Mouse (Mus musculus): Measurements from ENCODE around the gene D11Wsu47e. TPM values are rescaled to one million over a fixed set of nuclear protein-coding genes. Genes with fewer than 3 reads are reported as not detected.

The D11Wsu47e gene
- 7.3 TPM for polyA plus RNA-seq (2014; fragmentation: Illumina TruSeq; extraction: RNeasy Lipid Tissue Mini Kit (QIAGEN cat#74804); ENCODE audit: low read depth, low replicate concordance)

DNA sequence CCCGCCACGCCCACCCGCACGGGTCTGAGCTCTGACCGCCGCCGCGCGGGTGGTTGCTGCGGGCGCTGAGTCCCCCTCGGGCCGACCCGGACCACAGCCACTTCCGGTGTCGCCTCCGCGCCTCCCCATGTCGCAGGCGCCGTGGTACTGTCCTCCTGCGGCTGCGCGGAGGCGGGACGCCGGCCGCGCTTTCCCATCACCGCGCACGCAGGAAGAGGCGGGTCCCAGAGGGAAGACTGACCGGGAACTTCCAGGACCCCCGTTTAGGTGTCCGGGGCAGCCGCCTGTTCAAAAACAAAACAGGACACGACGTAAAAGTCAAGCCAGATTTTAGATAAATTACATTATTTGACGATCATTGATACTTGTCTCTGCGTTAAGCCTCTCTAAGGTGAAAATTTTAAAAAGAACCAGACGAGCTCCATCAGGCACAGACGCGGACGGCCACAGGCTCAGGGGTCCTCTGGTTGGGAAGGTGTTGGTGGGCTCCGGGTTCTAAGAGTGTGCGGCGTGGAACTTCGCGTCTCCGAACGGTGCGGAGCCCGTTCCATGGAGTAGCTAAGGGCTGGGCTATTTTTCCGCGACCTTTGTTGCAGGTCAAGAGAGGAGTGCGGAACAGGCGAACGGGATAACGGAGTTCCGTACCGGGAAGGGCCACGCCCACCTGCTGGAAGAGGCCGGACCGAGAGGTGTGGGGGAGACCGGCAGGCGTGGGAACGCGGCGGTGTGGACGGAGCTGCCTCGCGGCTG, at the start of gene D11Wsu47e, which contains the start of gene Fam104a:
D11Wsu47e (plus strand) TSS at position 456 of the 750 bp plus-strand sequence.
Fam104a (minus strand) TSS at position 199 of the 750 bp plus-strand sequence.

DNA sequence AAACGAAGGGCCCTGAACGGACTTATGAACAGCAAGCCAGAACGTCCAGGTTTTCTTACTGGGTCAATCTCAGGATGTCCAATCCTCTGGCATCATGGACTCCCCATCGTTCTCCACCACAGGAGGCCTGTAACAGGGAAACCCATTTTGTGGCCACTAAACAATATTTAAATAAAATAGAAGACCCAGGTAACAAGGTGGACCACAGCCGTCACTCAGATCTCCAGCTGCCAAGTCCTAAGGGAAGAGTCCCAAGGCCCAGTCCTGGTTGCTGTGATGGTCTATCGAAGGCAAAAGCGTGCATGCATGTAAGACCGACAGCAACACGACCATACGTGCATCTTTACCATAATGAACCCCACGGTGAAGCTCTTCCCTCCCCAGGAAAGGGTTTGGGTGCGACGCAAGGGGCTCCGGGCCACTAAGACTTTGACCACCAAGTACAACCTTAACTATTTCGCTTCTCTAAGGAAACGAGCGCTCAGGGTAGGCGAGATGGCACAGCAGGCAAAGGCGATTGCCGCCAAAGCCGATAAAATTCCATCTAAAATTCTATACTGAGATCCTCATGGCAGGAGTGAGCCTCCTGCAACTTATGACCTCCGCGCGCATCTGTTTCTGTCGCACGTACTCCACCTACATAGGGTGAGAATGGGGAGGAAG, 35.4 kb upstream of the D11Wsu47e start, which contains the start of gene Cog1:
Cog1 (plus strand) TSS at position 480 of the 663 bp plus-strand sequence.

DNA sequence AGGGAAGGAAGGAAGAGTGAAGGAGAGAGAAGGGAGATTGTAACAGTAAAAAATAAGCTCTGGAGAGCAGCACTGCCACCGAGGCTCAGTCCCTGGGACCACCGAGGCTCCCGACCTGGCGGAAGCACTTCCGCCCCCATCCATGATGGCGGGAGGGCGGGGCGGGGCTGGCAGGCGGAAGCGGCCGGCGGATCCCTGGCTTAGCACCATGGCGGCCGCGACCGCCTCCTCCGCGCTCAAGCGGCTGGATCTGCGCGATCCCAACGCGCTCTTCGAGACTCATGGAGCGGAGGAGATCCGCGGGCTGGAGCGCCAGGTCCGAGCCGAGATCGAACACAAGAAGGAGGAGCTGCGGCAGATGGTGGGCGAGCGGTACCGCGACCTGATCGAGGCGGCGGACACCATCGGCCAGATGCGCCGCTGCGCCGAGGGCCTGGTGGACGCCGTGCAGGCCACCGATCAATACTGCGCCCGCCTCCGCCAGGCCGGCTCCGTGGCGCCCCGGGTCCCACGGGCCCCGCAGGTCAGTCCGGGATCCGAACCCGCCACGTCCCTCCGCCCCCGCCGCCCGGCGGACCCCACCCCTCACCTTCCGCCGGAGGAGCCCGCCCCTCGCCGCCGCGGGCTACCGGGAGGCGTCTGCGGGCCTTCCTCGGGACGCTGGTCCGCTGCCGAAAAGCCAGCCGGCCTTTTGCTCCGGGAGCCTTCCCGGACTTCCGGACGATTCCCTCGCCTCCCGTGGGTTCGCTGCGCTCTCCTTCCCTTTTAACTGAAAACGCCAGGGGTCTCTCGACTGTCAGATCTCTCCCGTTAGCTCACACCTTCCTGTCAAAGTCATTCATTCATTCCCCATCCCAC, 34.6 kb upstream of the D11Wsu47e start, which contains the start of gene Slc39a11:
Slc39a11 (minus strand) TSS at position 727 of the 858 bp plus-strand sequence.

DNA sequence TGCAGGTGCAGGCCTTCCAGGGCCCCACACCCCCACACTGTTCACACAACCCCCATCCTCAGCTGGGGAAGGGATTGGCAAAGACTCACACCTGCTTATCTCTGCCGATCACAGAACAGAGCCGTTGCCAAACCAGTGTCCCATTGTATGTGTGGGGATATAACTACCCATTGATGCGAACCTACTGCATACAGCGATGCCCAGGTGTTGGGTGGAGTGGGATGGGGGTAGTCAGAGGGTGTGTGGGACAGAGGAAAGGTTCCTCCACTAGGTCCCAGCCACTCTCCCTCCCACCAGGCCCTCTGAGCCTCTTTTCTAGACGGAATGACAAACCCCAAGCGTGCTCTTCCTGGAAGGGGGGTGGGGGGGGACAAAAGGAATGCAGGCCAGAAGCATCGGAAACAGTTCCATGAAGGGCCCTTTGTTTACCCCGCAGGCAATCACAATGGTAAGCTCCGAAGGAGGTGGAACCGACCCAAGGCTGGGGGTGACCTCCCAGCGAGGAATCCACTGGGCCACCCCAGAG, 25.6 kb downstream of the D11Wsu47e start, which contains the start of gene Cpsf4l:
Cpsf4l (minus strand) TSS at position 287 of the 526 bp plus-strand sequence.

Other genes starting within 250 kb of the D11Wsu47e start
- gene Sstr2, start 65.1 kb upstream of the D11Wsu47e start, polyA plus RNA-seq (2014; fragmentation: Illumina TruSeq; extraction: RNeasy Lipid Tissue Mini Kit (QIAGEN cat#74804); ENCODE audit: low read depth, low replicate concordance) = 0.87 TPM
- 2.9 TPM for gene Cog1, start 35.2 kb upstream of the D11Wsu47e start, polyA plus RNA-seq (2014; fragmentation: Illumina TruSeq; extraction: RNeasy Lipid Tissue Mini Kit (QIAGEN cat#74804); ENCODE audit: low read depth, low replicate concordance)
- 11.0 TPM for gene Slc39a11, start 34.3 kb upstream of the D11Wsu47e start, polyA plus RNA-seq (2014; fragmentation: Illumina TruSeq; extraction: RNeasy Lipid Tissue Mini Kit (QIAGEN cat#74804); ENCODE audit: low read depth, low replicate concordance)
- 18.1 TPM for gene Fam104a, start 257 bp upstream of the D11Wsu47e start, polyA plus RNA-seq (2014; fragmentation: Illumina TruSeq; extraction: RNeasy Lipid Tissue Mini Kit (QIAGEN cat#74804); ENCODE audit: low read depth, low replicate concordance)
- not detected for gene Cpsf4l, start 25.6 kb downstream of the D11Wsu47e start, polyA plus RNA-seq (2014; fragmentation: Illumina TruSeq; extraction: RNeasy Lipid Tissue Mini Kit (QIAGEN cat#74804); ENCODE audit: low read depth, low replicate concordance)
- gene Cdc42ep4, start 67.5 kb downstream of the D11Wsu47e start, polyA plus RNA-seq (2014; fragmentation: Illumina TruSeq; extraction: RNeasy Lipid Tissue Mini Kit (QIAGEN cat#74804); ENCODE audit: low read depth, low replicate concordance) = 7.8 TPM